Mouse (Mus musculus): ENCODE results near the gene Rabac1. TPM values are rescaled to one million over a fixed set of nuclear protein-coding genes. Genes with fewer than 3 reads are reported as not detected.

Rabac1 gene
- 475 and 509 TPM in 2 replicates for polyA plus RNA-seq (2012; ENCODE audit: insufficient read depth, low replicate concordance)

DNA sequence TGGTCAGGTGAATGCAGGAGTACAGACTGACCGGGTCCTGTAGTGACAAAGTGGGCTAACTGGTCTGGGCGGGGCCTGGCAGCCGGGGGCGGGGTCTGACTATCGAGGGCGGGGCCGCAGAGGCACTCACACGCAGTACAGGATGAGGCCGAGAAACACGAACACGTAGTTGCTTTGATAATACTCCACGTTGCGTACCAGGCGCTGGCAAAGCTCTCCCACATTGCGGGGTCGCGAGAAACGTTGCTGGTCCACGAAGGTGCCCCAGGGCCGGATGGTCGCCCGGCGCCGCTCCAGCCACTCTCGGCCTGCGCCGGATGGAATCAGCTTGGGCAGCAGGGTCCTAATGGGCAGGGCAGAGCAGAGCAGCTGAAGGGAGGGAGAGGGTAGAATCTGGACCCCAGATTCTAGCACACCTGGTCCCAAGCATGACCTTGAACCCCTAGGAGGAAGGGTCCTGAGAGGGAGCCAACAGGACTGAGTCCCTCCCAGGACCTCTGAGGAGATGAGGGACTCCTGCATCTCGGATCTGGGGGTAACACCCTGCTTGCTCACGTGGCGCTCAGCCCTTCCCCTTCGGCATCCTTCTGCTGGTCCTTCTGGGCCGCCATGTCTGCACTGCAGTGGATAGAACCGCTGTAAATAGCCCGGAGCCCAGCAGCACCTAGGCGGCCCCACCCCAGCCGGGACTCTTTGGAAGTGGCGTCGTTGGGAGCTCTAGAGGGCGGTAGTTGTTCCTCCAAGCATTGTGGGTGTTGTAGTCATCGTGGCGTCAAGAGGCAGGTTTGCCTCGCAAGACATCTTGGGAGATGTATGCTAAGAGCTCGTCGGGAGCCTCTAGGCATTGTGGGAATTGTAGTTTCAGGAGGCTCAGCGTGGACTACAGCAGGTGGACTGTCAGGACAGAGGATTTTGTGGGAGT lies at the start of gene Rabac1:
Rabac1 (minus strand) TSS at position 783 of the 922 bp plus-strand sequence.
- no peaks in the 10 kb centered on the region for H3K9me3 ChIP-seq
- H3K4me1 ChIP-seq, result peaks cover 57% of the 10 kb centered on the region
- TF ChIP-seq GATA1 (IDR thresholded peaks at IDR 0.05; ENCODE audit: borderline replicate concordance, low read length), result no peak
- TF ChIP-seq FLI1 (IDR thresholded peaks at IDR 0.05; ENCODE audit: low read length), result no peak
- H3K27me3 ChIP-seq (replicated peaks), result peaks cover 2% of the 10 kb centered on the region
- peaks cover 30% of the 10 kb centered on the region for H3K36me3 ChIP-seq (replicated peaks; ENCODE audit: low read length)
- peak within 1 kb of the TSS; percentile 99 for H3K4me3 ChIP-seq (replicated peaks)

DNA sequence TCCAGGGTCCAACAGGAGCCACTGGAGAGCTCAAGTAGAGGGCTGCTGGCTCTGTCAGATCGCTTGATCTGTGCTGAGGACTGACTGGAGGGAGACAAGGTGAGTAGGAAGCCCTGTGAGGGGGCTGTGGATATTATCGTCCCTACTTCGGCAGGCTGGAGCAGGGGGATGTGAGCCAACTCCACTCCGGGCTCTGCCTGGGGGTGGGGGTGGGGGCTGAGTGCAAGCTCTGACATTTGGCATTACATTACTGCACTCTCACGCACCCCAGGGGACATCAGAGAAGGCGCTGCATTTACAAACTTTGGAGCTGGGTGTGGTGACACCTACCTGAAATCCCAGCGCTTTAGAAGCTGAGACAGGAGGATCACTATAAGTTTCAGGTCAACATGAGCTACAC lies 39.0 kb upstream of the Rabac1 start:
- H3K36me3 ChIP-seq (replicated peaks; ENCODE audit: low read length), result peaks cover 22% of the 10 kb centered on the region
- H3K9me3 ChIP-seq, result 0 out of 2 replicates have a peak, but pooled peaks cover 2% of the 10 kb centered on the region
- TF ChIP-seq FLI1 (IDR thresholded peaks at IDR 0.05; ENCODE audit: low read length), result no peak
- no peak for TF ChIP-seq GATA1 (IDR thresholded peaks at IDR 0.05; ENCODE audit: borderline replicate concordance, low read length)
- no peak overlapping the region for H3K4me3 ChIP-seq (replicated peaks)
- peaks cover 49% of the 10 kb centered on the region for H3K4me1 ChIP-seq
- H3K27me3 ChIP-seq (replicated peaks), result peaks cover 77% of the 10 kb centered on the region

DNA sequence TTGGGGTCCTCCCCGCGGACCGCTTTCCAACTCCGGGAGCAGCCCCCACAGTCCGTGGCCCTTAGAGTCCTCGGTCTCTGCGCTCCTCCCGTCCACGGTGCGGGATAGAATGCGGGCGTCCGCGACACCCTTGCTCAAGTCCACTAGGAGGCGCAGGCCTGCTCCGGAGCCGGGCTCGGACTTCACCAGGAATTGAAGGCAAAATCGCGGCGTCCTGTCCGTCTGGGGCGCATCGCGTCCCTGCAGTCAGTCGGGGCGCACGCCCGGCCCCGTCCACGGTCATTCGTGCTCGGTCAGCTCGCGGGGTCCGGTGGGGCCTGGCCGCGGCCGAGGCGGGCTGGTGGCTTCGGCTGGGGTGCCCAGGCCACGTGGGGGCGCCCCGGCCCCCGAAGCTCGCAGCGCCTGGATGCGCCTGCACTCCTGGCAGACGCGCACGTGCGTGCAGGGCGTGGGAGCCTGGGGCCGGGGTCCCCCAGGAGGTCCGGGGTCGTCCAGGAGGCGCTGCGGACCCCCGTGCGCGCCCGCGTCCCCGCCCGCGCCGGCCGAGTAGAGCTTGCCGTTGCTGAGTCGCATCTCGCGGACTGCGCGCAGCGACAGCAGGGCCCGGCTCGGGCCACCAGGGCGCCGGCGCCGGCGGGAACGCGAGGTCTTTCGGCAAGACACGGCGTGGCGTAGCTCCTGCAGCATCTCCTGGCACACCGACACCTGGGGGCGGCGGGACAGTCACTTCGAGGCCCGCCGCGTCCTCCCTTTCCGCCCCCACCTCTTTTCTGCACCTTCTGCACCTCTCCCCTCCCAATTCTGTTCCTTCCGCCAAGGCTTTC lies 37.7 kb upstream of the Rabac1 start:
- no peaks in the 10 kb centered on the region for H3K9me3 ChIP-seq
- H3K27me3 ChIP-seq (replicated peaks), result peaks cover 84% of the 10 kb centered on the region
- H3K4me1 ChIP-seq, result peaks cover 54% of the 10 kb centered on the region
- H3K36me3 ChIP-seq (replicated peaks; ENCODE audit: low read length), result peaks cover 12% of the 10 kb centered on the region
- H3K4me3 ChIP-seq (replicated peaks), result peak overlapping the region; percentile 88
- TF ChIP-seq FLI1 (IDR thresholded peaks at IDR 0.05; ENCODE audit: low read length) (no peak), GATA1 (IDR thresholded peaks at IDR 0.05; ENCODE audit: borderline replicate concordance, low read length) (no peak)

DNA sequence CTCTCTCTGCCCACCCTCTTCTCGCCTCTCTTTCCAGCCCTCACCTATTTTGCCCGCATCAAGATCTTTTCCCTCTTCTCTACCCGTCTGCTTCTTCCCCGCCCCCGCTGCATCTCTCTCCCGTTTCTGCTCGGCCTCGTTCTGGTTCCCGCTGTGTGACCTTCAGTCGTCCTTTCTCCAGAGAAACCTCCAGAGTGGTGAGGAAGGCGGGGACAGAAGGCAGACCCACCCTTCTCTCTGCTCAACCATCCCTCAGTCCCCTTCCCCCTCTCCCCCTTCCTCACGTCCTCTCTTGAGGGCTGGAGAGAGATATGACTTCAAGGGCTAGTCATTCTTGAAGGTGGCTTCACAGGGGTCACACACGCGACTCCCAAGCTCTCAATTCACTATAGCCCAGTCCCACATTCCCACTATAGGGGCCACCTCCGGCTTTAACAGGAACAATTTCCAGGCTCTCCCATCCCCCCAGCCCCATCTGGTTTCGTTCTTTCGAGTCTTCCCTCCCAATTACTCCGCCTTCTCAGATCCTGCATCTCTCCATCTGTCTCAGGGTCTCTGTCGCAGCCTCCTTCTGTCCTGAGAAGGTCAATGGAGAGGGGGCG lies 36.6 kb upstream of the Rabac1 start:
- Histone ChIP-seq H3K4me1 (peaks cover 57% of the 10 kb centered on the region), H3K9me3 (no peaks in the 10 kb centered on the region), H3K36me3 (replicated peaks; ENCODE audit: low read length) (peaks cover 7% of the 10 kb centered on the region), H3K4me3 (replicated peaks) (no peak overlapping the region), H3K27me3 (replicated peaks) (peaks cover 88% of the 10 kb centered on the region)
- TF ChIP-seq FLI1 (IDR thresholded peaks at IDR 0.05; ENCODE audit: low read length) (no peak), GATA1 (IDR thresholded peaks at IDR 0.05; ENCODE audit: borderline replicate concordance, low read length) (no peak)

DNA sequence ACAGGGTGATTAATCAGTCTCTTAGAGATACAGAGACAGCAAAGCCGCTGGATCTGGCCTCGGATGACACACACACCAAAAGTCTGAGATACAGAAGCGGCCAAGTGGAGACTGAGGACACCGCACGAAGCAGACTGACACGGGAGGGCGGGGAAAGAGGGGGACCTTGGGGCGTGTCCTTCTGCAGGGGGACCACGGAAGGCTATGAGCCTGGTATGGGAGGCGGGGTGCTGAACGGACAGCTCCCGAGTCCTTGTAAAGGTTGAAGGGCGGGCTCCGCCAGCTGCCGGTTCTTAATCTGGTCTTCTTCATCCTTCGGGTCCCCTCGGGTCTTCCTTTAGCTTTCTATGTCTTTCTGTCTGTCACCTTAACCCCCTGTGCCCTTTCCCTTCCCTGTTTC lies 36.1 kb upstream of the Rabac1 start:
- Histone ChIP-seq H3K9me3 (no peaks in the 10 kb centered on the region), H3K4me1 (peaks cover 57% of the 10 kb centered on the region), H3K36me3 (replicated peaks; ENCODE audit: low read length) (peaks cover 3% of the 10 kb centered on the region), H3K27me3 (replicated peaks) (peaks cover 87% of the 10 kb centered on the region), H3K4me3 (replicated peaks) (no peak overlapping the region)
- TF ChIP-seq GATA1 (IDR thresholded peaks at IDR 0.05; ENCODE audit: borderline replicate concordance, low read length) (no peak), FLI1 (IDR thresholded peaks at IDR 0.05; ENCODE audit: low read length) (no peak)

DNA sequence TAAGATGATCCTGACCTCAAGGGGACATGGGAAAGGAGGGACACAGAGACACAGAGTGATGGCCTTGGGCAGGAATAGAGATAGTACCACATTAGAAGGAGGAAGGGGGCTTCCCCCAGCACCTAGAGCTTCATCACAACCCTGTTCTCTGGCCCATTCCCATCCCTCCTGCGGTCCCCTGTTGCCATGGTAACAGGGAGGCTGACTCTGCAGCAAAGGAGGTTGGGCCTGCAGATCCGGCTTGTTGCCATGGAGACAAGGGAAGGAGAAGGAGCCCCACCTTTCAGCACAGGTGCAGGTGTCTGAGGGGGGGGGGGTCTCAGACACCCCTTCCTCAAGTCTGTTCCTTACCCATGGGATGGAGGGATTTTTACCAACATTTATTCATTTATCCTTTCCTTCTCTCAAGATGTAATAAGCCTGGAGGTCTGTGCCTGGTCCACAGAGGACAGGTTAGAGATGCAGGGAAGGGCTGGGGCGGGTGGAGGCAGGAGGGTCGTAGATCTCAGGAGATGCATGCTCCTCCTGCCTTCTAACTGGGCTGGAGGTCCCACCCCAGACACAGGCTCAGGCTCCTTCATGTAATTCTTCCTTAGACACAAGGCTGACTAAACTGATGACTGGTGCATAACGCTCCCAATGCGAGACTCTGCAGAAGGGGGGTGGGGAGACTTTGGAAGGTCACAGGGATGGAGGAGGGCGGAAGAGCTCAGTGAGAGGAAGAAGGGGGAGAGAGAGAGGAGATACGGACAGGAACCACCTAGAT lies 35.2 kb upstream of the Rabac1 start:
- no peak overlapping the region for H3K4me3 ChIP-seq (replicated peaks)
- no peaks in the 10 kb centered on the region for H3K9me3 ChIP-seq
- no peak for TF ChIP-seq FLI1 (IDR thresholded peaks at IDR 0.05; ENCODE audit: low read length)
- no peak for TF ChIP-seq GATA1 (IDR thresholded peaks at IDR 0.05; ENCODE audit: borderline replicate concordance, low read length)
- H3K36me3 ChIP-seq (replicated peaks; ENCODE audit: low read length), result no peaks in the 10 kb centered on the region
- H3K27me3 ChIP-seq (replicated peaks), result peaks cover 90% of the 10 kb centered on the region
- peaks cover 51% of the 10 kb centered on the region for H3K4me1 ChIP-seq

DNA sequence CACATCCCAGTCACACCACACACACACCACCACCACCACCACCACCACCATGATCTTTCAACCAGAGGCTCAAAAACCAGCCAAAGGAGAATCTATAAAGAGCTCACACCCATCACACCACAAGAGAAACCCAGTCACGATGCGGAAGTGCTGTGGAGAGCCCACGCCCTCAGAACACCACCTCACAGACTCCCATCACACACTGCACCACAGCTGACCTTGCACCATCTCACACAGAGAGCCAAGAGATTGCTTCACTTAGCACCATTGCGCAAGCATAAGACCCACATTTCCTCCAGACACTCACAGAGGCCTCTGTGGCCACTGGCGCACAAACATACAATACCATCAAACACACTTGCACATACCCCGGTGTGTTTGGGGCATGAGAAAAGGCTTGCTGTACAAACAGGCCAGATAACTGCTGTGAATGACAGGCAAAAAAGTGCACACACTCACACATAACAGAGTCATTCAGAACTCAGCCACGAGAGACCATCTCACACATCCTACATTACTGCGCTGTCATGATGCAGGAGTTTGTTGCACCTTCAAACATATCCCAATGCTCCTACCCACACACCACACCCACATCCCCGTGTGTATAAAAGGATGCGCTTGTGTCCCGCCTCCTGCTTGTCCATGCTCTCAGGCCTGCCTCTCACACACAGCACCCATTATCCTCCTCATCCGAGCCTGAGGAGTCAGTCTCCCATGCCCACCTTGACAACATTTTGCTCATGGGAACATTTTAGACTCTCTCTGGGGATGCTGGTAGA lies 34.2 kb upstream of the Rabac1 start:
- H3K9me3 ChIP-seq, result no peaks in the 10 kb centered on the region
- no peaks in the 10 kb centered on the region for H3K36me3 ChIP-seq (replicated peaks; ENCODE audit: low read length)
- no peak for TF ChIP-seq FLI1 (IDR thresholded peaks at IDR 0.05; ENCODE audit: low read length)
- no peak for TF ChIP-seq GATA1 (IDR thresholded peaks at IDR 0.05; ENCODE audit: borderline replicate concordance, low read length)
- H3K27me3 ChIP-seq (replicated peaks), result peaks cover 94% of the 10 kb centered on the region
- peaks cover 41% of the 10 kb centered on the region for H3K4me1 ChIP-seq
- peak overlapping the region; percentile 86 for H3K4me3 ChIP-seq (replicated peaks)

DNA sequence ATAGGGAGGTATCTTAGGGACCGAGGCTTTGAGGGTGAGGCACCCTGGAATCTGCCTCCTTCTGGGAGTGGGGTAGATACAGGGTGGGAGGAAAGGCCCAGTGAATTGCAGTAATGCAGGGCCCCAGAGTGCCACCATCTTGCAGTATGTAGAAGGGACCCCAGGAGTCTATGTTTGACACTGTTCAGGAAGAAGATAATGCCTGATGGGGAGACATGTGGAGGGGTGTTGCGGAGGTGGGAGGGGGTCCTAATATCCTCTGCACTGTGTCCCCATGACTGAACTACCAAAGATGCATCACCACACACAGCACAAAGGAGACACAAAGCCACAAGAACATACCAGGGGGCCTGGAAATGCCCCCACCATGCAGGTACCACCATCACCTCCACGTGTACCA lies 33.6 kb upstream of the Rabac1 start:
- Histone ChIP-seq H3K36me3 (replicated peaks; ENCODE audit: low read length) (no peaks in the 10 kb centered on the region), H3K4me3 (replicated peaks) (peak overlapping the region; percentile 86), H3K27me3 (replicated peaks) (peaks cover 90% of the 10 kb centered on the region), H3K9me3 (no peaks in the 10 kb centered on the region), H3K4me1 (peaks cover 35% of the 10 kb centered on the region)
- TF ChIP-seq FLI1 (IDR thresholded peaks at IDR 0.05; ENCODE audit: low read length), result no peak
- no peak for TF ChIP-seq GATA1 (IDR thresholded peaks at IDR 0.05; ENCODE audit: borderline replicate concordance, low read length)

Data from megakaryocyte, embryonic 14.5 days (primary cell).